Mouse (Mus musculus) inflammation-experienced regulatory T-cells, adult 6 months (primary cell): ENCODE data around the gene Mdk. TPM values are rescaled to one million over a fixed set of nuclear protein-coding genes. Genes with fewer than 3 reads are reported as not detected.

Source experiments
- ATAC-seq: one replicate; pipeline ENCODE4 v1.8.0; 2017
- polyA plus RNA-seq, 3 experiments: library from polyadenylated mRNA; unstranded; fragments of 100-300 nt; shearing (Covaris generic); gene quantifications; one replicate each; pipeline ENCODE4 v1.2.1; 2017

The Mdk gene
- polyA plus RNA-seq, 3 experiments from 2014 or later: 1.5 to 2.2 (median 1.5) TPM

DNA sequence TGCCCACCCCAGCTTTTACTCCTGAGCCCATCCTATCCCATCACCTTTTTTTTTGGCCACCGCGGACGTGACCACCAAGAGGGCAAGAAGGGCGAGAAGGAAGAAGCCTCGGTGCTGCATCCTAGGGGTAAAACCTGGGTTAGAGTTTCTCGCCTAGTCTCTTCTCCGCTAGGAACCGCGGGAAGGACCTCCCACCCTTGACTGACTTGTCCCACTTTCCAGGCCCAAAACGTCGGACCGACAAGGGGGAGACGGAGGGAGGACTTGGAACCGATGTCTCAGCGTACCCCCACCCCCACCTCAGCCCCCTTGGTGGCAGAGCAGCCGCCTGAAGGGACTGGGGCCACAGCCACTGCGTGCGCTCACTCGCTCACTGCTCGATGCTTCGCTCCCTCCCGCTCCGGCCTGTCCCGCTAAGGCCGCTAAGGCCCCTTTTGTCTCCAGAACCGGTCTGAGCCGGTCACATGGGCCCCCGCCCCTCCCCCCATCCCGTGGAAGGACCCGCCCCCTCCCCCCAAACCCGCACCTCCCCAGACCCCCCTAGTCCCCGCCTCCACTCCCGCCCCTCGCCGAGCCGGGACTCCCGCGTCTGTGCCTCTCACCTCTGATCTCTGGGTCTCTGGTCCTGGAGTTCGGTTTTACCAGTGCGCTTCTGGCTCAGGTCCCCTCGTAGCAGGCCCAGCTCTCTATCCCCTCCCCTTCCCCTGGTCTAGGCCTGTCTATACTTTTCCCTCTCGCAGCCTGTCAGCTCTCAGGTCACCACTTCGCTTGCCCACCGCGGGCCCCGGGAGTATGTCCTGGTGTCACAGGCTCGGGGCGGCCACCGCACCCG lies 553 bp downstream of the Mdk start:
- ATAC-seq: peak; percentile 15

DNA sequence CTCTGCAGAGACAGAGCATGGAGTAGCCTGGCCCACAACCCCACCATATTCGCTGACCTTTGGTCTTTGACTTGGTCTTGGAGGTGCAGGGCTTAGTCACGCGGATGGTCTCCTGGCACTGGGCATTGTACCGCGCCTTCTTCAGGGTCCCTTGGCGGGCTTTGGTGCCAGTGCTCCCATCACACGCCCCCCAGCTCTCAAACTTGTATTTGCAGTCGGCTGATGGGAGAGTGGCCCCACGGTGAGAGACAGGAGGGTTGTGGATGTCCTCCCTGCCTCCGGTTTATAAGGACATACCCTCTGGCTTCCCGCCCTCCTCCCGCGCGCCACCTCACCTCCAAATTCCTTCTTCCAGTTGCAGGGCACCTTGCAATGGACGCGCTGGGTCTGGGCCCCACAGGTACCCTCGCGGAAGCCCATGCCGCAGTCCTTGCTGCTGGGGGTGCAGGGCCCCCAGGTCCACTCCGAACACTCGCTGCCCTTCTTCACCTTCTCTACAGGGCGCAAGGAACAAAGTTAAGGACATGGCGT lies 1.3 kb downstream of the Mdk start:
- ATAC-seq: no peak

- ATAC-seq: no peak
Observed at GRCm38 (mm10) chr2:91929936-91930335, 2.2 kb downstream of the Mdk start.

GRCm38 (mm10) chr2:91929455-91929854 lies 2.6 kb downstream of the Mdk start:
- no peak for ATAC-seq

- ATAC-seq: no peak
Observed at GRCm38 (mm10) chr2:91928534-91929350, 3.4 kb downstream of the Mdk start.

DNA sequence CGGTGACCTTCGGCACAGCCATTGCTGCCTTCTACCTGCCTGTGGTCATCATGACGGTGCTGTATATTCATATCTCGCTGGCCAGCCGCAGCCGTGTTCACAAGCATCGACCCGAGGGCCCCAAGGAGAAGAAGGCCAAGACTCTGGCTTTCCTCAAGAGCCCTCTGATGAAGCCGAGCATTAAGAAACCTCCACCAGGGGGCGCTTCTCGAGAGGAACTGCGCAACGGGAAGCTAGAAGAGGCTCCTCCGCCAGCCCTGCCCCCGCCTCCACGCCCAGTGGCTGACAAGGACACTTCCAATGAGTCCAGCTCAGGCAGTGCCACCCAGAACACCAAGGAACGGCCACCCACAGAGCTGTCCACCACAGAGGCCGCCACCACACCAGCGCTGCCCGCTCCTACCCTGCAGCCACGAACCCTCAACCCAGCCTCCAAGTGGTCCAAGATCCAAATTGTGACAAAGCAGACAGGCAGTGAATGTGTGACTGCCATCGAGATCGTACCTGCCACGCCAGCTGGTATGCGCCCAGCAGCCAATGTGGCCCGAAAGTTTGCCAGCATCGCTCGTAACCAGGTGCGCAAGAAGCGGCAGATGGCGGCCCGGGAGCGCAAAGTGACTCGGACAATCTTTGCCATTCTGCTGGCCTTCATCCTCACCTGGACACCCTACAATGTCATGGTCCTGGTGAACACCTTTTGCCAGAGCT lies 4.1 kb downstream of the Mdk start:
- ATAC-seq: peak; percentile 34

- no peak for ATAC-seq
Observed at GRCm38 (mm10) chr2:91926949-91927348, 5.1 kb downstream of the Mdk start, which contains the start of gene Chrm4. TSS of gene Chrm4 (plus strand) at chr2:91927249.

DNA sequence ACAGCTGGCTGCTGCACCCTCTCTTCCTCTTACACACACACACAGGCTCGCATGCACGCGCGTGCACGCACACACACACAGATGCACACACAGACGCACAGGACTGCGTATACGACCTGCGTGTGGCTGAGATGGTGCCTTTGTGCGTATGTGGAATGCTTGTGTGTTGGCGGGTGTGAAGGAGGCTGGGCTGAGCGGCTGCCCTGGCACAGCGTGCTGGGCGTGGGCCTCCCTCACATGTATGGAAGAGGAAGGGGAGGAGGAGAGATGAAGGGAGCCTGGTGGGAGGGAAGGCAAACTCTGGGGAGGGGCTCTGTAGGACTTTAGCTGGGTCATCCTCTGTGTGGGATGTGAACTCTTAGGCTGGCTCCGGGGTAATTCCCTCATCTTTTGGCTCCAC lies 6.7 kb downstream of the Mdk start:
- no peak for ATAC-seq

GRCm38 (mm10) chr2:91924726-91925125 lies 7.4 kb downstream of the Mdk start:
- ATAC-seq: no peak

GRCm38 (mm10) chr2:91923415-91924337 lies 8.4 kb downstream of the Mdk start:
- ATAC-seq: peak; percentile 61

DNA sequence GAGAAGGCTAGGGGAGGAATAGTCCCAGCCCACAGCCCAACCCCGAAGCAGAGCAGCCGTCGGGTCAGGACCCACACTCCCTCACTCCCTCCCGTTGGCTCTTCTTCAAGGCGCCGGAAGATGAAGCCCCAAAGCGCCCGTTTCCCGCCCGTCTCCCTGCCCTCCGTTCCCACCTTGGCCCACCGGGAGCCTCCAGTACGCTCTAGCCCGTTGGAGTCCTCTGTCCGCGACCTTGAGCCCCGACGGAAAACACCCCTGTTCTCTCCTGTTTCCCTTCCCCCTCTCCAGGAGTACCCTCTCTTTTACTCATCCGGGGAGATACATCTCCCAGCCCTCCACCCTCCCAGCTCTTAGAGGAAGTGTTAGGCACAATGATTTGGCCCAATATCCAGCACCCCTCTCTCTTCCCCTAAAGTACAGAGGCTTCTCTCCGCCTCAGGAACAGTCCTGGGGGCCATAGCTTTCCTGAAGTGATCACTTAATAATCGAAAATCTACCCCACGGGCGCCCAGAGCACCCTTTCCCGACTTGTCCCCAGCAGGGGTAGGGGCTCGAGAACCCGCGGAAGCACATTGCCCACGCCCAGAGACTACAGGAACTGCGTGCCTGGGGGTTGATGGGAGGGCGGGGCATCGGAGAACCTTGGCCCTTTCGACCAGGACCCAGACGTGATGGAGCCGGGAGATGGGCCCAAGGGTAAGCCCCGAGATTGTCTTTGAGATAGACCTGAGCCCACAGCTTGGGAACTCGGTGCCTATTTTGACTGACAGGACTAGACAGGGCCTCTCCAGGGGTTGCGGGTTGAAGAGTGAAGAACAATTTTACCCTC lies 9.3 kb downstream of the Mdk start:
- ATAC-seq: no peak

DNA sequence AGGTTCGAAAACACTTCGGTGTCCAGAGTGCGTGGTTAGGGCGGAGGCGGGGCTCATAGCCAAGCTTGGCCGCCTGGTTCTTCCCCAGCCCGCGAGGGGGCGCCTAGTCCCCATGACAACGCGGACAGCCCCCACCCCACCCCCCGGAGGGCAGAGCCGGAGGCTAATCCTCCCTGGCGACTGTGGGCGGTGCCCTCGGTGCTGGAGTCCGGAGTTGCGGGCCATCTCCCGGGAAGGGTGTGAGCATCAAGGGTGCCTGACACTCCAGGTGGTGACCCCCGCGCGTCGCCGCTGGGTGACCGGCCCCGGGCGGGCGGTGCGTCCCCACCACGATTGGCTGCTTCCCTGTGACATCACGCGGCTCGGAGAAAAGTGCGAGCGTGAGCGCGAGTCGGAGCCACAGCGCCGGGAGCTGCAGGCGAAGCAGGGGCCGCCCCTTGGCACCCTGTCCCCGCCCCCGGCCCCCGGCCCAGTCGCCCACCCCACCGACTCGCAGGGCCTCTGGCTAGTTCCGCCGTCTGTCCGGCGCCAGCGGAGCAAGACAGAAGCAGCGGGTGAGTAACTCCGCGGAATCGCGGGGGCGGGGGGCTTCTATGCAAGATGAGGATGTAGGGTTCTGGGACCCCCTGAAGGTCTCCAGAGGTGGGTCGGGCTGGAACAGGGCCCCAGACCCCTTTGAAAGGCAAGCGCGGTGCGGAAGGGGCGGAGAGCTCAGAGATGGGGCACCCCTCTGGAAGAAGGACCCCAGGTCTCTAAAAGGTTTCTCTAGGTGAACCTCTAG lies 10.1 kb downstream of the Mdk start:
- ATAC-seq: no peak

GRCm38 (mm10) chr2:91921181-91921789 lies 10.8 kb downstream of the Mdk start:
- ATAC-seq: no peak

DNA sequence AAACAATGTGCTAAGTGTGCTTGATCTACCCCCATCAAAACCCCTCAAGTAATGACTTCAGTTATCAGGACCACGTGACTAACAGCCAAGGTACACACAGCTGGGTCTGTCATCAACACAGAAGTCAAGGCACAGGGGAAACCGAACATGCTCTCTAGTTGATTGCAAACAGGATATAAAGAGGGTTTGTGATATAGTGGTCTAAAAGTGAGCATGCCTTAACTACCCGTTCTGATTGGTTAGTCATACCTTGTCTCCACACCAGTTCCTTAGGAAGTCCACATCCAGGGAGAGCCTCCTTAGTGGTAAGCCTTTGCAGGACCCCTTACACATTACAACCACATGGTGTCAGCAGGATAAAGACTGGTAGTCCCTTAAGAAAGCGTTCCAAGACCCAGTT lies 12.0 kb downstream of the Mdk start:
- no peak for ATAC-seq

- no peak for ATAC-seq
Observed at GRCm38 (mm10) chr2:91917096-91917495, 15.0 kb downstream of the Mdk start.

DNA sequence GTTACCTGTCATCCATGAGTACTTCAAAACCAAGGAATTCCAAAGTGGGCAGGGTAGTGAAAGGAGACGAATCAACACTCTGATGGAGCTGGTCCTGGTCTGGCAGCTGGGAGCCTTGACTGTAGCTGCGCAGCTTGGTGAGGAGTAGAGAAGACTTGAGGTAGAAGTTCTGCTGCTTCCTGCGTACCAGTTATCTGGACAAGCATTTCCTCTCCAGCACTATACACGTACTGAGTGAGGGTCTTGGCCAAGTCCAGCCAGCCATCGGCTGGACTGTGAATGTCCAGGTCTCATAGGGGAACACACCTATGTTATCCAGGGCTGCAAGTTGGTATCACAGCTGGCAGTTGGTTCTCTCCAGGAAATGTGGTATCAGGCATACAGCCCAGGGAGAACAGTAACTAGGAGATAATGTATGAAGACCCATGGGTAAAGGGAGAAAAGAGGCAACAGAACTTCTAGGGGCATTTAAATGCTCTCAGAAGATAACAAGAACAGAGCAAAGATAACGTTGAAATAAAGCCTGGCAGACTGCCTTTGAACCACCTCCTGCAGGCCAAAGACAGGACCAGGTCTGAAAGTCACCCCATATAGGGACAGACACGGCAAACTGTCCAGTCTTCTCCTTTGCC lies 15.6 kb downstream of the Mdk start:
- ATAC-seq: no peak

DNA sequence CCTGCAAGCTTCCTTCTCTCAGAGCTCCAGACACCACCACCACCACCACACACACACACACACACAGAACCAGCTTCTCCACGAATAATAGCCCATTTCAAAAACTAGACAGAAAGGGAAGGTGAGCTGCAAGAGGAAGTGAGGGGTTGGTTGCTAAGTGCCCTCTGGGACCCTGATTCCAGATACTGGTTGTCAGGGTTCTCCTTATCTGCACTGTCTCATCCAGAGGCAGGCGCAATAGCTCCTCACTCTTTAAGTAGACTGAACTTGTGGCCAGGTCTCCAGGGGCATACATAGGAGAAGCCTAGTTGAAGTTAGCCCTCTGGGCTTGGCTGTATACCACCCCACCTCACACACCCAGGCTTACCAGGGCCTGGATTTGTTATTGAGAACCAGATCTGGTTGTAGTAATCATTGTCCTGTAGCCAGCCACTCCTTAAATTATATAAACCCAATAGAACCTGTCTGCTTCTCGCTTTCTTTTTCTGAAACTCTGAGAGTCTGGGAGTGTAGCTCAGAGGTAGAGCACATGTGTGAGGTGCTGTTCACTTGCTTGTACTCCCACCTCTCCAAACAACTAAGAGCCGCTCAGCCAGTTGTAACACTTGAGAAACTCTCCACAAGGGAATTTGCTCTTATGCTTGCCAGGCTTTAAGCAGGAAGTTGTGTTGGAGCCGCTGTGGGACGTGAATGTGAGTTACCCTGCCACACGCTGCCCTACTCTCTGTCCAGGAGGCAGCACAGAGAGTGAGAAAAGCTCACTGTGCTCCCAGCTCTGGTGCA lies 18.6 kb downstream of the Mdk start:
- ATAC-seq: no peak

DNA sequence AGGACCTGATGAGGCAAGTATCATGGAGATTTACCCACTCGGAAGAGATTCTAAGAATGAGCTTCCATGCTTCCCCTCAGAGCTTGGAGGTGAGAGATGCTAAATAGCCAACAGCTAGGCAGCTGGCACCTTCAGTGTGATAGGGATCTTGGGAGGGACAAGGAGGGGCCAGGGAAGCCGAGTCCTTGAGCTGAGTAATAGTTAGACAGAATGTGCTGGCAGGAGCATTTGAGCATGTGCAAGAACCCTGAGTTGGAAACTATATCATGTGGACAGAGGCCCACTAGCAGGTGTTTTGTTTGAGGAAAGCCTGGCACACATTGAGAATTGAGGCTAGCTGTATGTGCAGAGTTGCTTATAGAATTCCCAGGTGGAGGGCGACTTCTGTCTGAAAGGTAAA lies 19.5 kb downstream of the Mdk start:
- no peak for ATAC-seq
